Mouse (Mus musculus) small intestine, adult 2 months (tissue): ENCODE measurements at regions not wholly inside any gene's neighbourhood (a gene's known extent, or its start where the extent isn't known, plus 50 kb on each side); places are given as distances from the start of the nearest gene placed in this dataset.

Source experiments
- CTCF ChIP-seq: fragments of 200-500 bp; IDR thresholded peaks from 2 replicates; pipeline ENCODE4 v1.5.1; 2012; ENCODE audit warnings: low read depth, mild to moderate bottlenecking, control low read depth, inconsistent platforms, low read length, moderate library complexity, mixed read lengths; ENCODE audit not compliant: insufficient replicate concordance, insufficient read length; ENCODE audit errors: extremely low read depth
- POLR2A ChIP-seq: fragments of 200-500 bp; IDR thresholded peaks from 2 replicates; pipeline ENCODE4 v1.6.1; 2012; ENCODE audit warnings: low read depth, mild to moderate bottlenecking, control low read depth, inconsistent platforms, low read length, moderate library complexity

DNA sequence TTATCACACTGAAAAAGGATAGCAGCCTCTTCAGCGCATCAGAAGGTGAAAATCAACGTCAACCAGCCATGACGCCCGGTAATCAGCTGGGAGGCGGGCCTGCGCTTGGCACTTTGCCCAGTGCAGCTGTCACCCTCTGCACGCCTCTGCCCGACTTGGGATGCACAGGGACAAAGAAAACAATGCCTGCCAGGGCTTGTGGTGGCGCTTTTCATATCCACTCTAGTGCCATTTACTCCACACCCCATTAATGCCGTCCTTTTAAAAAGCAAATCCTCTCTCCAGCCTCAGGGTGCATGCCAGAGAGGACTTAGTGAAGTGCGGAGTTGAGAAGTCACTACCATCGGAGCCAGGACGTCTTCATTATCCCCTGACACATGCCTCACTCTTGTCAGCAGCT, 204.5 kb upstream of the Sulf2 start:
- TF ChIP-seq POLR2A (no peak), CTCF (no peak)
